Mouse (Mus musculus) G1E (cell line): Measurements from ENCODE around the gene Gm36864.

Source experiments
- CTCF ChIP-seq: IDR thresholded peaks from 2 replicates; pipeline ENCODE4 v1.5.1; 2012; ENCODE audit warnings: low read depth, low read length, inconsistent platforms, mixed read lengths
- TAL1 ChIP-seq: conservative IDR thresholded peaks from 2 replicates; pipeline ENCODE4 v1.6.1; 2012; ENCODE audit warnings: low read depth, low read length, inconsistent platforms, mixed read lengths

GRCm38 (mm10) chr7:44246055-44246983 is 10.3 kb downstream of the Gm36864 start, which contains the start of the genes 1700028J19Rik and 2410002F23Rik:
- no peak for TF ChIP-seq CTCF
- TF ChIP-seq TAL1 = no peak; the same call in 1 of the 2 replicates
